Mouse (Mus musculus): ENCODE data around the gene Rbm18. TPM values are rescaled to one million over a fixed set of nuclear protein-coding genes. Genes with fewer than 3 reads are reported as not detected.

Rbm18 gene
- total RNA-seq, 2 experiments from 2014 or later, result 17.7 to 25.0 TPM

GRCm38 (mm10) chr2:36081446-36081845 lies 55.1 kb downstream of the Rbm18 start:
- ATAC-seq (replicated peaks; ENCODE audit: low FRiP score, low TSS enrichment, poor library complexity, severe bottlenecking), result no peak

- no peak for ATAC-seq (replicated peaks; ENCODE audit: low FRiP score, low TSS enrichment, poor library complexity, severe bottlenecking)
Measured at GRCm38 (mm10) chr2:36077160-36077761, 59.3 kb downstream of the Rbm18 start.

- no peak for ATAC-seq (replicated peaks; ENCODE audit: low FRiP score, low TSS enrichment, poor library complexity, severe bottlenecking)
Measured at GRCm38 (mm10) chr2:36075210-36075609, 61.4 kb downstream of the Rbm18 start.

GRCm38 (mm10) chr2:36073781-36074180 lies 62.8 kb downstream of the Rbm18 start:
- ATAC-seq (replicated peaks; ENCODE audit: low FRiP score, low TSS enrichment, poor library complexity, severe bottlenecking), result no peak

- ATAC-seq (replicated peaks; ENCODE audit: low FRiP score, low TSS enrichment, poor library complexity, severe bottlenecking), result no peak
Measured at GRCm38 (mm10) chr2:36071660-36072305, 64.8 kb downstream of the Rbm18 start.

- no peak for ATAC-seq (replicated peaks; ENCODE audit: low FRiP score, low TSS enrichment, poor library complexity, severe bottlenecking)
Measured at GRCm38 (mm10) chr2:36067132-36067531, 69.4 kb downstream of the Rbm18 start.

Other genes starting within 250 kb of the Rbm18 start
- 0.55 TPM in 1 of 2 replicates, not detected in the other for gene Ttll11, start 156.9 kb downstream of the Rbm18 start, total RNA-seq (2014; fragmentation: Nextera tagmentation)
- 0.15 and 0.23 TPM in 2 replicates for gene Ttll11, start 156.9 kb downstream of the Rbm18 start, total RNA-seq (2017)
- 121 and 160 TPM in 2 replicates for gene Ndufa8, start 87.4 kb downstream of the Rbm18 start, total RNA-seq (2014; fragmentation: Nextera tagmentation)
- gene Ndufa8, start 87.4 kb downstream of the Rbm18 start, total RNA-seq (2017), result 52.5 and 58.2 TPM in 2 replicates
- not detected in 2 replicates for gene Morn5, start 87.3 kb downstream of the Rbm18 start, total RNA-seq (2014; fragmentation: Nextera tagmentation)
- not detected in 2 replicates for gene Morn5, start 87.3 kb downstream of the Rbm18 start, total RNA-seq (2017)
- not detected in 2 replicates for gene Lhx6, start 31.4 kb downstream of the Rbm18 start, total RNA-seq (2014; fragmentation: Nextera tagmentation)
- not detected in 2 replicates for gene Lhx6, start 31.4 kb downstream of the Rbm18 start, total RNA-seq (2017)
- gene Mrrf, start 384 bp downstream of the Rbm18 start, total RNA-seq (2014; fragmentation: Nextera tagmentation), result 22.5 and 23.4 TPM in 2 replicates
- gene Mrrf, start 384 bp downstream of the Rbm18 start, total RNA-seq (2017), result 31.1 and 85.3 TPM in 2 replicates
- 1.2 and 8.5 TPM in 2 replicates for gene Ptgs1, start 93.7 kb upstream of the Rbm18 start, total RNA-seq (2014; fragmentation: Nextera tagmentation)
- gene Ptgs1, start 93.7 kb upstream of the Rbm18 start, total RNA-seq (2017), result 0.47 and 9.1 TPM in 2 replicates
- not detected in 2 replicates for gene Olfr338, start 236.7 kb upstream of the Rbm18 start, total RNA-seq (2014; fragmentation: Nextera tagmentation)
- not detected in 2 replicates for gene Olfr338, start 236.7 kb upstream of the Rbm18 start, total RNA-seq (2017)

Measured in megakaryocyte-erythroid progenitor cell, adult 5-6 weeks (primary cell).